Mouse (Mus musculus) ES-E14 (cell line): ENCODE measurements around the gene Dapk3. TPM values are rescaled to one million over a fixed set of nuclear protein-coding genes. Genes with fewer than 3 reads are reported as not detected.
A peak's percentile ranks its signal among the peaks of the same experiment; 100 is the strongest.

Experiments
- DNase-seq: peaks from one replicate; pipeline ENCODE4 v3.0.0-alpha.2; 2013; ENCODE audit warnings: low read depth, low spot score
- H3K27ac ChIP-seq: 2 replicates; pipeline ENCODE4 v1.5.1; 2012; ENCODE audit warnings: low read depth, mild to moderate bottlenecking, low read length, moderate library complexity, mixed read lengths; ENCODE audit not compliant: poor library complexity, insufficient read depth, severe bottlenecking
- H3K36me3 ChIP-seq: 2 replicates; pipeline ENCODE4 v1.6.1; 2012; ENCODE audit warnings: mild to moderate bottlenecking, low read length, moderate library complexity, mixed read lengths; ENCODE audit not compliant: control insufficient read depth, poor library complexity, insufficient read depth, severe bottlenecking
- H3K4me1 ChIP-seq, 2 experiments: fragments of 150-350 bp in 1 of 2; sonication (generic) in 1 of 2; 2 replicates each; pipeline ENCODE4 v1.6.1; 2012; ENCODE audit warnings: low read length in 2 of 2, mild to moderate bottlenecking in 1 of 2, mixed read lengths in 1 of 2; ENCODE audit not compliant: control insufficient read depth in 2 of 2, insufficient read depth in 2 of 2, poor library complexity in 1 of 2
- H3K4me3 ChIP-seq, 2 experiments: fragments of 150-350 bp in 1 of 2; sonication (generic) in 1 of 2; 2 replicates each; pipeline ENCODE4 v1.5.1; 2012; ENCODE audit warnings: low read length in 2 of 2, low read depth in 1 of 2, mild to moderate bottlenecking in 1 of 2, mixed read lengths in 1 of 2; ENCODE audit not compliant: insufficient read depth in 1 of 2, poor library complexity in 1 of 2, severe bottlenecking in 1 of 2
- H3K9ac ChIP-seq: 2 replicates; pipeline ENCODE4 v1.6.1; 2012; ENCODE audit warnings: low read depth, mild to moderate bottlenecking, low read length, mixed read lengths; ENCODE audit not compliant: poor library complexity, insufficient read depth, severe bottlenecking
- H3K9me3 ChIP-seq: fragments of 150-350 bp; sonication (generic); 2 replicates; pipeline ENCODE4 v1.6.1; 2012; ENCODE audit warnings: low read depth, mild to moderate bottlenecking, low read length; ENCODE audit not compliant: control insufficient read depth, insufficient read depth
- CHD2 ChIP-seq: IDR thresholded peaks from 2 replicates; pipeline ENCODE4 v1.6.1; 2014; ENCODE audit warnings: mild to moderate bottlenecking, low read depth, low read length, inconsistent platforms
- HCFC1 ChIP-seq: IDR thresholded peaks from 2 replicates; pipeline ENCODE4 v1.6.1; 2012; ENCODE audit warnings: low read length, inconsistent platforms, borderline replicate concordance; ENCODE audit not compliant: insufficient read depth
- MAFK ChIP-seq: IDR thresholded peaks from 2 replicates; pipeline ENCODE4 v1.6.1; 2014; ENCODE audit warnings: mild to moderate bottlenecking, low read depth, low read length, inconsistent platforms; ENCODE audit not compliant: insufficient read depth
- ZC3H11A ChIP-seq: IDR thresholded peaks from 2 replicates; pipeline ENCODE4 v1.6.1; 2012; ENCODE audit warnings: low read depth, mild to moderate bottlenecking, inconsistent platforms, low read length, borderline replicate concordance
- ZNF384 ChIP-seq: IDR thresholded peaks from 2 replicates; pipeline ENCODE4 v1.6.1; 2012; ENCODE audit warnings: low read depth, low read length, inconsistent platforms
- in situ Hi-C, 2 experiments: fragments of 600-800 bp; cut with MboI; formaldehyde crosslinking; loops; one replicate each; pipeline ENCODE4 v1.15.1; 2025; ENCODE audit warnings: low sequenced_read_pairs in 2 of 2, inconsistent platforms in 1 of 2; ENCODE audit not compliant: unreplicated experiment in 2 of 2
- total RNA-seq: library from RNA; depleted of rRNA; stranded (reverse); fragments of 300-350 nt; gene quantifications from 2 replicates; pipeline ENCODE4 v1.2.3, GENCODE M21; 2012

The Dapk3 gene
- total RNA-seq, 1 experiment, result 65.1 TPM

DNA sequence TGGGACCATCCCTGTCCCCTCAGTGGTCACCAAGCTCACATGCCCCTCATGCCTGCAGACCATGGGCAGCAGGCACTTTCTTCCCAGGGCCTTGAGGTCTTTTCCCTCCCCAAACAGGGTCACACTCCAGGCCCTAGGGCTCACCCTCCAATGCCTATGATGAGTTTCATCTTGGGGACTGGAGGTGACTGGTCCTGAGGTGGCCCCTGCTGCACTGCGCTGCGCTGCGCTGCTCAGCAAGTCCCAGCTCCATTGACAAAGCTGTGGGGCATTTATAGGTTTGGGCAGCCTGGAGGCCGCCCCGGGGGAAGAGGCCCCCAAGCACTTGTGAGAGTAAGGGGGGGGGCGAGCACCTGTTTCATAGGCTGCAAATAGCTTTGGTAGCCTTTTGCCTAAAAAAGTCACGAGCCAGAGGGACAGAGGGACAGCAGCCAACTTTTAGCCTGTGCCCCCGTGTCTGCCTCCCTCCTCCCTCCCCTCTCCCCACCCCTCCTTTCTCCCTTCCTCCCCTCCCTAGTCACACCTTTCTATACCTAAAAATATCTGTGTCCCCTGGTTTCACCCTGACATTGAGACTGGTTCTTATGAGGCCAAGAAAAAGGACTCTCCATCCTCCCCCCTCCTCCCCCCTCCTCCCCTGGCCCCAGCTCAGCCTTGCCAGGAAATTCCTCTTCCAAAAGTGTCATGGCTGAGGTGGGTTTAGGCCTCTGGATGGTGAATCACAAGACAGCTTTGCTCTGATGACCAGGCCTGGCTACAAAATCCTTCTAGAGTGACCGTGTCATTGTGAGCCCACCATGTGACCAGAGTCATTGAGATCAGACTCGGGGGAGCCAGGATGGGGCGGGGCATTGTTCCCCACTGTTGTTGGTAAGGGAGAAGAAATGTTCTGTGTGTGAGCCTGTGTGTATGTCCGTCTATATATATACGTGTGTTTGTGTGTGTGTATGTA lies 19.3 kb downstream of the Dapk3 start, which contains the start of gene Nmrk2:
Gene Nmrk2 (minus strand): TSS at position 245 of the 952 bp plus-strand sequence.
- H3K36me3 ChIP-seq, result no peaks in the 10 kb centered on the region
- H3K4me3 ChIP-seq, result no peak within 1 kb of the TSS
- peak within 1 kb of the TSS; percentile 0; the same call in 1 of the 2 replicates for H3K27ac ChIP-seq
- no peaks in the 10 kb centered on the region for H3K4me1 ChIP-seq
- no peak within 1 kb of the TSS for H3K9ac ChIP-seq
- no peak for TF ChIP-seq ZNF384
- TF ChIP-seq ZC3H11A, result no peak
- no peaks in the 10 kb centered on the region for H3K9me3 ChIP-seq
- in situ Hi-C loops, result no loop called here
- DNase-seq, result no peak

DNA sequence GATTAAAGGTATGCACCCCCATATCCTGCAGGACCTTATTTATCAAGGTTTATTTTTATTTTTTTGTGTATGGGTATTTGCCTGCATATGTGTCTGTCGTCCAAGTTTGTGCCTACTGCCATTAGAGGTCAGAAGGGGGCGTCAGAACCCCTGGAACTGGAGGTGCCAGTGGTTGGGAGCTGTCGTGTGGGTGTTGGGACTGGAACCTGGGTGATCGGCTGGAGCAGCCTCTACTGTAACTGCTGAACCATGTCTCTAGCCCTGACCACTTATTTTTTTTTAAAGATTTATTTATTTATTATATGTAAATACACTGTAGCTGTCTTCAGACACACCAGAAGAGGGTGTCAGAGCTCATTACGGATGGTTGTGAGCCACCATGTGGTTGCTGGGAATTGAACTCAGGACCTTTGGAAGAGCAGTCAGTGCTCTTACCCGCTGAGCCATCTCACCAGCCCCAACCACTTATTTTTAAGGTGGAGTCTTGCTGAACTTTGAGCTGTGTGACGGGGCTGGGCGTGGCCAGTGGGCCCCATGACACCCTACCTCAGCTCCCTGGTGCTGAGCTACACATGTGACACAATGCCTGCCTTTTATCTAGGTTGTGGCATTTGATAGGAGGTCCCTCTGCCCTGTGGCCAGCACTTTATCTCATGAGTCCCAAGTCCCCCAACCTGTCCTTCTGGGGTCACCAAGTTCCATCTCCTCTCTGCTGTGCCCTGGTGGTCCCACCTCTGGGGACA lies 20.3 kb downstream of the Dapk3 start:
- Histone ChIP-seq H3K27ac (no peak overlapping the region), H3K9ac (no peak overlapping the region), H3K4me1 (no peaks in the 10 kb centered on the region), H3K9me3 (no peaks in the 10 kb centered on the region), H3K36me3 (no peaks in the 10 kb centered on the region), H3K4me3 (no peak overlapping the region)
- in situ Hi-C loops, result no loop called here
- DNase-seq, result no peak
- TF ChIP-seq CHD2 (no peak), MAFK (no peak)

DNA sequence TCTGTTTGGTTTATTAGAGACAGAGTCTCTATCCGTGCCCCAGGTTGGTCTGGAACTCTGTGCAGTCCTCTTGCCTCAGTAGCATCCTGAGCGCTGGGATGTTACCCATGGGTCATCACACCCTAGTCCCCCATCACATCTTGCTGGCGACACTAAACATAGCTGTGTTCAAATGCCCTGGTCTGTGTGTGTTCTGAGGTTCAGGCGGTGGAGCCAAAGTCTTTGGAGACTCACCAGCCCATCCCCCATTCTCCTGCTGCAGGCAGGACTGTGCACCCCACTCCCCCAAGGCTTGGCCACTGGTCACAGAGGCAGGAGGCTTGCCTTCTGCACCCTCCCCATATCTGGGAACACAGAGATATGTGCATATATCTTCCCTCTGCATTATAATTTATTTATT lies 21.3 kb downstream of the Dapk3 start:
- H3K9me3 ChIP-seq, result no peaks in the 10 kb centered on the region
- no peaks in the 10 kb centered on the region for H3K4me1 ChIP-seq
- in situ Hi-C loops, result no loop called here
- H3K36me3 ChIP-seq, result no peaks in the 10 kb centered on the region
- DNase-seq, result no peak
- no peak overlapping the region for H3K9ac ChIP-seq
- H3K4me3 ChIP-seq, result no peak overlapping the region
- TF ChIP-seq MAFK (no peak), CHD2 (no peak), ZC3H11A (no peak), ZNF384 (no peak), HCFC1 (no peak)
- no peak overlapping the region; the same call in 1 of the 2 replicates for H3K27ac ChIP-seq

DNA sequence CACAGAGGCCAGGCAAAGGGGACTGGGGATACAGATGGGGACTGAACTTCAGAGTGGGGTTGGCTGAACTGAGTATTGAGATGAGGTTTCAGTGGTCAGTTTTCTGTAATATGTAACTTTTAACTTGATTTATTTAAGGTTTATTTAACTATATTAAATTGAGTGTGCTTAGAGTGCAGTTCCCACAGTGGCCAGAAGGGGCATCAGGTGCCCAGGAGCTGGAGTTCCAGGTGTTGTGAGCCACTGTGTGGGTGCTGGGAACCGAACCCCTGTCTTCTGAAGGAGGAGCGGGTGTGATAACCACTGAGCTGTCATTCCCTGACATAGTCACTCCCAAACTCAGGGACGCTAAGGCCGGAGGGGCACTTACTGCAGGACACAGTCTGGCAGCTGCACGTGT lies 27.3 kb downstream of the Dapk3 start:
- in situ Hi-C loops, result no loop called here
- TF ChIP-seq HCFC1 (no peak), CHD2 (no peak), MAFK (no peak), ZNF384 (no peak), ZC3H11A (no peak)
- Histone ChIP-seq H3K4me1 (no peaks in the 10 kb centered on the region), H3K9me3 (no peaks in the 10 kb centered on the region), H3K4me3 (no peak overlapping the region), H3K36me3 (no peaks in the 10 kb centered on the region), H3K9ac (no peak overlapping the region), H3K27ac (no peak overlapping the region)
- no peak for DNase-seq
